Mouse (Mus musculus): ENCODE measurements at regions not wholly inside any gene's neighbourhood (a gene's known extent, or its start where the extent isn't known, plus 50 kb on each side); places are given as distances from the start of the nearest gene placed in this dataset.
"Not testable (repeated sequence)": the region's sequence is repeated elsewhere in the genome, so short reads cannot be mapped to it uniquely, and the experiment has no call there.

GRCm38 (mm10) chr6:3911284-3911683 is 77.4 kb downstream of the Tfpi2 start:
- peak; percentile 55 for DNase-seq (ENCODE audit: low spot score)
- TF ChIP-seq EP300 (IDR thresholded peaks at IDR 0.05): no peak
- TF ChIP-seq CTCF (IDR thresholded peaks at IDR 0.05): peak; percentile 56
- no peak for ATAC-seq
- H3K4me1 ChIP-seq (ENCODE audit: insufficient read depth, low read depth, low read length): no peaks in the 10 kb centered on the region
- H3K9ac ChIP-seq (replicated peaks; ENCODE audit: low read depth): no peak overlapping the region
- H3K4me3 ChIP-seq (ENCODE audit: low read depth, low read length): no peak overlapping the region
- WGBS: 63% methylated on average over 5 of the region's 5 CpGs
- H3K27me3 ChIP-seq (replicated peaks; ENCODE audit: insufficient read depth, low read length): no peaks in the 10 kb centered on the region
- H3K9me3 ChIP-seq (ENCODE audit: low read length): no peaks in the 10 kb centered on the region
- H3K27ac ChIP-seq (ENCODE audit: low read length): no peak overlapping the region
- no peaks in the 10 kb centered on the region for H3K36me3 ChIP-seq (ENCODE audit: insufficient read depth, low read length)
- H3K4me2 ChIP-seq (replicated peaks; ENCODE audit: low read depth, low read length): no peak overlapping the region

- Histone ChIP-seq H3K4me3 (ENCODE audit: low read depth, low read length) (no peak overlapping the region), H3K4me1 (ENCODE audit: insufficient read depth, low read depth, low read length) (no peaks in the 10 kb centered on the region), H3K27me3 (replicated peaks; ENCODE audit: insufficient read depth, low read length) (no peaks in the 10 kb centered on the region), H3K9me3 (ENCODE audit: low read length) (no peaks in the 10 kb centered on the region), H3K4me2 (replicated peaks; ENCODE audit: low read depth, low read length) (no peak overlapping the region), H3K36me3 (ENCODE audit: insufficient read depth, low read length) (no peaks in the 10 kb centered on the region), H3K9ac (replicated peaks; ENCODE audit: low read depth) (no peak overlapping the region), H3K27ac (ENCODE audit: low read length) (no peak overlapping the region)
- ATAC-seq (no peak), DNase-seq (ENCODE audit: low spot score) (no peak)
- WGBS: 91% methylated on average over 10 of the region's 10 CpGs
- TF ChIP-seq CTCF (IDR thresholded peaks at IDR 0.05) (no peak), EP300 (IDR thresholded peaks at IDR 0.05) (no peak)
Measured at GRCm38 (mm10) chr6:3904704-3905103, 84.0 kb downstream of the Tfpi2 start.

- not testable (repeated sequence) for H3K27ac ChIP-seq (ENCODE audit: low read length); H3K4me2 ChIP-seq (replicated peaks; ENCODE audit: low read depth, low read length); H3K4me3 ChIP-seq (ENCODE audit: low read depth, low read length); H3K9me3 ChIP-seq (ENCODE audit: low read length); H3K27me3 ChIP-seq (replicated peaks; ENCODE audit: insufficient read depth, low read length); DNase-seq (ENCODE audit: low spot score); H3K9ac ChIP-seq (replicated peaks; ENCODE audit: low read depth); ATAC-seq; H3K4me1 ChIP-seq (ENCODE audit: insufficient read depth, low read depth, low read length); H3K36me3 ChIP-seq (ENCODE audit: insufficient read depth, low read length)
- 67% methylated on average over 2 of the region's 2 CpGs for WGBS
Measured at GRCm38 (mm10) chr6:3875816-3876215, 111.3 kb upstream of the Calcr start.

- WGBS: 32% methylated on average over 1 of the region's 1 CpGs
- ATAC-seq; H3K9ac ChIP-seq (replicated peaks; ENCODE audit: low read depth); DNase-seq (ENCODE audit: low spot score); H3K4me3 ChIP-seq (ENCODE audit: low read depth, low read length); H3K27me3 ChIP-seq (replicated peaks; ENCODE audit: insufficient read depth, low read length); H3K36me3 ChIP-seq (ENCODE audit: insufficient read depth, low read length); H3K9me3 ChIP-seq (ENCODE audit: low read length); H3K4me1 ChIP-seq (ENCODE audit: insufficient read depth, low read depth, low read length); H3K27ac ChIP-seq (ENCODE audit: low read length); H3K4me2 ChIP-seq (replicated peaks; ENCODE audit: low read depth, low read length): not testable (repeated sequence)
Measured at GRCm38 (mm10) chr6:3874826-3875225, 110.3 kb upstream of the Calcr start.

- no peaks in the 10 kb centered on the region for H3K36me3 ChIP-seq (ENCODE audit: insufficient read depth, low read length)
- no peaks in the 10 kb centered on the region for H3K9me3 ChIP-seq (ENCODE audit: low read length)
- ATAC-seq: no peak
- no peak for DNase-seq (ENCODE audit: low spot score)
- WGBS: 71% methylated on average over 5 of the region's 5 CpGs
- no peaks in the 10 kb centered on the region for H3K4me1 ChIP-seq (ENCODE audit: insufficient read depth, low read depth, low read length)
- no peak overlapping the region for H3K9ac ChIP-seq (replicated peaks; ENCODE audit: low read depth)
- no peak overlapping the region for H3K4me2 ChIP-seq (replicated peaks; ENCODE audit: low read depth, low read length)
- no peak overlapping the region for H3K27ac ChIP-seq (ENCODE audit: low read length)
- H3K27me3 ChIP-seq (replicated peaks; ENCODE audit: insufficient read depth, low read length): no peaks in the 10 kb centered on the region
- TF ChIP-seq EP300 (IDR thresholded peaks at IDR 0.05) (no peak), CTCF (IDR thresholded peaks at IDR 0.05) (no peak)
- H3K4me3 ChIP-seq (ENCODE audit: low read depth, low read length): no peak overlapping the region
Measured at GRCm38 (mm10) chr6:3861046-3861445, 96.5 kb upstream of the Calcr start.

GRCm38 (mm10) chr6:3860587-3860975 is 96.1 kb upstream of the Calcr start:
- DNase-seq (ENCODE audit: low spot score) (no peak), ATAC-seq (no peak)
- Histone ChIP-seq H3K4me2 (replicated peaks; ENCODE audit: low read depth, low read length) (no peak overlapping the region), H3K4me3 (ENCODE audit: low read depth, low read length) (no peak overlapping the region), H3K4me1 (ENCODE audit: insufficient read depth, low read depth, low read length) (no peaks in the 10 kb centered on the region), H3K36me3 (ENCODE audit: insufficient read depth, low read length) (no peaks in the 10 kb centered on the region), H3K27me3 (replicated peaks; ENCODE audit: insufficient read depth, low read length) (no peaks in the 10 kb centered on the region), H3K9ac (replicated peaks; ENCODE audit: low read depth) (no peak overlapping the region), H3K9me3 (ENCODE audit: low read length) (no peaks in the 10 kb centered on the region), H3K27ac (ENCODE audit: low read length) (no peak overlapping the region)
- TF ChIP-seq CTCF (IDR thresholded peaks at IDR 0.05) (no peak), EP300 (IDR thresholded peaks at IDR 0.05) (no peak)
- 72% methylated on average over 1 of the region's 1 CpGs for WGBS

- WGBS: 80% methylated on average over 4 of the region's 4 CpGs
- Histone ChIP-seq H3K4me1 (ENCODE audit: insufficient read depth, low read depth, low read length) (no peaks in the 10 kb centered on the region), H3K36me3 (ENCODE audit: insufficient read depth, low read length) (no peaks in the 10 kb centered on the region), H3K27me3 (replicated peaks; ENCODE audit: insufficient read depth, low read length) (no peaks in the 10 kb centered on the region), H3K4me3 (ENCODE audit: low read depth, low read length) (no peak overlapping the region), H3K4me2 (replicated peaks; ENCODE audit: low read depth, low read length) (no peak overlapping the region), H3K9ac (replicated peaks; ENCODE audit: low read depth) (no peak overlapping the region), H3K27ac (ENCODE audit: low read length) (no peak overlapping the region), H3K9me3 (ENCODE audit: low read length) (no peaks in the 10 kb centered on the region)
- TF ChIP-seq CTCF (IDR thresholded peaks at IDR 0.05): no peak
- TF ChIP-seq EP300 (IDR thresholded peaks at IDR 0.05): no peak
- DNase-seq (ENCODE audit: low spot score) (no peak), ATAC-seq (no peak)
Measured at GRCm38 (mm10) chr6:3859942-3860586, 95.5 kb upstream of the Calcr start.

Data from lung, postnatal 0 days (tissue).